Mouse (Mus musculus): Measurements from ENCODE around the gene Ubl4b.

Gene Ubl4b

GRCm38 (mm10) chr3:107528401-107529118 lies 26.3 kb downstream of the Ubl4b start:
- DNase-seq (ENCODE audit: low read depth in 1 of 2, low spot score in 2 of 2): no peak

- DNase-seq (ENCODE audit: low read depth in 1 of 2, low spot score in 2 of 2): no peak
Measured at GRCm38 (mm10) chr3:107524547-107524946, 30.3 kb downstream of the Ubl4b start.

GRCm38 (mm10) chr3:107520931-107521330 lies 33.9 kb downstream of the Ubl4b start:
- DNase-seq (ENCODE audit: low read depth in 1 of 2, low spot score in 2 of 2): no peak

- DNase-seq (ENCODE audit: low read depth in 1 of 2, low spot score in 2 of 2): no peak
Measured at GRCm38 (mm10) chr3:107517631-107518108, 37.2 kb downstream of the Ubl4b start, which contains the start of gene Slc6a17. Gene Slc6a17 (minus strand): TSS chr3:107518018.

GRCm38 (mm10) chr3:107516776-107517630 lies 37.9 kb downstream of the Ubl4b start:
- no peak for DNase-seq (ENCODE audit: low read depth in 1 of 2, low spot score in 2 of 2)

GRCm38 (mm10) chr3:107515989-107516388 lies 38.9 kb downstream of the Ubl4b start:
- no peak for DNase-seq (ENCODE audit: low read depth in 1 of 2, low spot score in 2 of 2)

- no peak for DNase-seq (ENCODE audit: low read depth in 1 of 2, low spot score in 2 of 2)
Measured at GRCm38 (mm10) chr3:107511416-107511815, 43.5 kb downstream of the Ubl4b start.

- DNase-seq (ENCODE audit: low read depth in 1 of 2, low spot score in 2 of 2): no peak
Measured at GRCm38 (mm10) chr3:107508696-107509095, 46.2 kb downstream of the Ubl4b start.

- DNase-seq (ENCODE audit: low read depth in 1 of 2, low spot score in 2 of 2): no peak
Measured at GRCm38 (mm10) chr3:107507966-107508365, 46.9 kb downstream of the Ubl4b start.

- DNase-seq (ENCODE audit: low read depth in 1 of 2, low spot score in 2 of 2): no peak
Measured at GRCm38 (mm10) chr3:107506531-107506930, 48.3 kb downstream of the Ubl4b start.

GRCm38 (mm10) chr3:107505464-107506367 lies 49.2 kb downstream of the Ubl4b start:
- no peak for DNase-seq (ENCODE audit: low read depth in 1 of 2, low spot score in 2 of 2)

- DNase-seq (ENCODE audit: low read depth in 1 of 2, low spot score in 2 of 2): no peak
Measured at GRCm38 (mm10) chr3:107504542-107504941, 50.3 kb downstream of the Ubl4b start.

GRCm38 (mm10) chr3:107503716-107504115 lies 51.2 kb downstream of the Ubl4b start:
- DNase-seq (ENCODE audit: low read depth in 1 of 2, low spot score in 2 of 2): no peak
